Mouse (Mus musculus) T-helper 2 cell (primary cell): ENCODE data around the gene Rheb.
"Not testable (repeated sequence)": the region's sequence is repeated elsewhere in the genome, so short reads cannot be mapped to it uniquely, and the experiment has no call there.

ENCODE experiments used
- in situ Hi-C: fragments of 300-600 bp; cut with MboI, MseI; formaldehyde crosslinking; loops from one replicate; pipeline ENCODE4 v1.15.1; 2025; ENCODE audit warnings: high pct_unique_total_duplicates

Rheb gene

DNA sequence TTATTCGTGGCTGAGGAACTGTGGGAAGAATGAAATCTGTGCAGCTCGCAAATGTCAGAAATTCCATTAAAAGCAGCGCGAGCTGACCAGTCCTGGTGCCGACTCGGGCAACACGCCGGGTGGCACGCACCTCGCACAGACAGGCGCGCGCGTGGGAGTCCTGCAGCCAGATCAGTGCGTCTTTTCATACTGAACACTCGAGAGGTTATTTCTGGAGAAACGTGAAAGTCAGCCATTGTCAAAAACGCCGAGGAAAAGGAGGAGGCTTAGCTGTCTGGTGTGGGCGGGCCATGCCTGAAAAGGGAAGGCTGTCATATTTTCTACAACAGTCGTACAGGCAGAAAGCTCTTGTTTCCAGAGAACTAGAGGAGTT is 665 bp upstream of the Rheb start:
- in situ Hi-C loops, result loop anchor here (10.0 to 25.0 kb wide), 2 partner anchors 62 to 1406 kb away; partner anchors contain the start of gene Kmt2e

DNA sequence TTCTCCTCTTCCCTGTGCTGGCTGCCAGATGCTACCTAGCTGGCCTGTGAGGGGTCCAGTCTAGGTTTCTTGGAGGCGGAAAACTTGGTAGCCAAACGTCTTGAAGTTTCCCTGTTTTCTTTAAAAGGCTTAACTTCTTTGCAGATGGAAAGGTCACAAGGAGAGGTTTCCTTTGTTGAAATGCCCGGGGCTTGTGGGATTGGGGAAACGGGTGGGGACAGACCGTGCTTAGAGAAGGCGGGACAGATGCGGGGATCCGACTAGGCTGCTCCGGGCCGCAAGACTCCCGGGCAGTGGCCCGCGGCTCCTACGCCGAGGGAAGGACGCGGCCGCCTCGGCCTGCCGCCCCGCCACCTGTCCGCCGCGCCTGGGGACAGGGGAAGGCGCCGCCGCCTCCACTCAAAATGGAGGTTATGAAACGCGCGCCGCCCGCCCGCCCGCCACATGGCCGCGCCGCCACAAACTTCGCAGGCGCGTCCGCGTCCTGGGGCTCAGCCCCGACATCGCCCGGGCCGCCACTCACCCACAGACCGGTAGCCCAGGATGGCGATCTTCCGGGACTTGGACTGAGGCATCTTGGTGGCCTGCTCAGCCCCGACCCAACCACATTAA is 656 bp downstream of the Rheb start:
- in situ Hi-C loops, result loop anchor here (10.0 to 25.0 kb wide), 2 partner anchors 63 to 1404 kb away; partner anchors contain the start of gene Kmt2e

DNA sequence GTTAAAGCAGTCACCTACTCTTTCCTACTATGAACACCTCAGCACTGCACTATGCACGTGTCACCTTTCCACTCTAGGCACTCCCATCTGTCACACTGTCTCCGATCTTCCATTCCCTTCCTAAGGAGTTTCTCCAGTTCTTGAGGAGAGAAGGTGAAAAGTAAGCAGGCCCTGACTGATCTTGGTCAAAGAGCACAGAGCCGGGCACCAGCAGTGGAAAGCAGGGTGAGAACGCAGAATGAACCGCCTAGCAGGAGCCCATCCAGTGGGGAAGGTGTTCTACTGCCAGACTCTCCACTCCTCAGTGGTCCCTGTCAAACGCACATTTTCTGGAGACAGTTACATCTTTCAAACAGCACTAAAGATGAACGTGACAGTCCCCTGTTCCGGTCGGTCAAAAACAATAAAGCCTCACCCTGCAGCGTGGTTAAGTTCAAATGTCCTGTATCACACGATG is 1.4 kb downstream of the Rheb start:
- in situ Hi-C loops, result loop anchor here (10.0 to 25.0 kb wide), 2 partner anchors 64 to 1404 kb away; partner anchors contain the start of gene Kmt2e

DNA sequence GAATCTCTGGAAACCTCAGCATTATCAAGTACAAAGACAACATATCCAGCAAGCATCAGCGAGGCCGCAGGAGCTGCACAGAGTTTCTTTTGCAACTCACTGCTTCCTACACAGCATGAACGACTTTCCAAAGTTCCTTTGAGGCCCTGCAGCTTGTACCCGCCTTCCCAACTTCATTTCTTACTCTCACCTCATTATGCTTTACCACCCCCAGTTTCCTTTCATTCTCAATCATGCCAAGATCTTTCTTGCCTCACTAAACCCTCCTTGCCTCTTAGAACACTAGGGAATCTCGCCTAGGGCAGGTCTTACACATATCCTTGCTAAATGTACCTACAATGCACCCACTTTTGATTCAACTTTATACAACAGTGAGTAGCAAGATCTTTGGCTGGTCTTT is 7.9 kb downstream of the Rheb start:
- in situ Hi-C loops, result loop anchor here (10.0 to 25.0 kb wide), 2 partner anchors 690 to 1397 kb away; partner anchors contain the start of gene Kmt2e

DNA sequence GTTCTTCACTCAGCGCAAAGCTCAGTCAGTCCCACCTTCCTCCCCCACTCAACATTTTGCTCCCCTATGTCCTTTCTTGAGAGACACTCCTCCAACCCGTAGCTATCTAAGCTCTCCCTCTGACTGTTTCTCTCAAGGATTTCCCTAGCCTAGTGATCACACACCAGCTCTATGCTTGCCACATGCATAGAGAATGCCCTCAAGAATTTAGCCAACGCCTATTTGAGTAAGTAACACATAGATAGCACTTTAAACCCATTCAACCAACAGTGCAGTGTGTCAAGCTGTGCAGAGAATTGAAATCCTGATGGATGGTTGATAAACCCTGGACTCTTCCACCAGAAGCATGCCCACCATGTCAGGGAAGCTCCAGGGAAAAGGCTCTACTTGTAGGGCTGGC is 10.5 kb downstream of the Rheb start:
- in situ Hi-C loops, result loop anchor here (10.0 to 25.0 kb wide), 2 partner anchors 693 to 1395 kb away; partner anchors contain the start of gene Kmt2e

DNA sequence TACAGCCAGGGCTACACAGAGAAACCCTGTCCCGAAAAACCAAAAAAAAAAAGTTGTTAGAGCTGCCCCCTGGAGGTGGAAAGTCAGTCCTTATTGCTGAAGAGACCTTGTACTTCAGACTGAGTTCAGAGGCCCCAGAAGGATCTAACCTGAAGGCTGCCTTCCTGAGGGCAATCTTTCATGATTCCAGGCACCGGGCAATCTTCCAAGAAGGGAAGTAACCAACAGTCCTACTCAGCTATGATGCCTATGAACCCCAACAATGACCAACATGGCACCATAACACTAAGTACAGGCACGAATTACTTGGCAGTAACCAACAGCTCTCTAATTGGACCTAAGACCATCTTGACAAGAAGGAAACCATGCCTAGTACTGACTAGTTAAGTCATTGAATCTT is 14.0 kb downstream of the Rheb start:
- in situ Hi-C loops, result loop anchor here (5.0 to 25.0 kb wide), 2 partner anchors 141 to 1391 kb away; partner anchors contain the start of genes Kmt2e and Nub1

DNA sequence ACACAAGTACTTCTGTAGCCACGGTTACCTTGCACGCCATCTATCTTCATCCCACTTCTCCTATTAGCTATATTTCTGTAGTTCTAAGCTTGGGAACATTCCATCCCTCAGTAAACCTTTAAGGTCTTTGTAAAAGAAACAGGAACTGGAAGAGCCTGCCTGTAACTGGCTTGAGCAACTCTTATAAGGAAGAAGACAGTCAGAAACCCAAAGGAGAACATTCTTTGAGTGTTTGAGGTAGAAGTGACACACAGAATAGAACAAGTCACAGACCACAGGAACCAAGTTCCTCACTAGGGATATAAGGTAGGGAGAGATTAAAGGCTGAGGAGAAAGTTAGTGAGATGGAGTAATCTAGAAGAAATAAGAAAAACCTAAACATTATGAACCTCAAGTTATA is 15.3 kb downstream of the Rheb start:
- in situ Hi-C loops, result loop anchor here (5.0 to 25.0 kb wide), 2 partner anchors 140 to 1390 kb away; partner anchors contain the start of genes Kmt2e and Nub1

DNA sequence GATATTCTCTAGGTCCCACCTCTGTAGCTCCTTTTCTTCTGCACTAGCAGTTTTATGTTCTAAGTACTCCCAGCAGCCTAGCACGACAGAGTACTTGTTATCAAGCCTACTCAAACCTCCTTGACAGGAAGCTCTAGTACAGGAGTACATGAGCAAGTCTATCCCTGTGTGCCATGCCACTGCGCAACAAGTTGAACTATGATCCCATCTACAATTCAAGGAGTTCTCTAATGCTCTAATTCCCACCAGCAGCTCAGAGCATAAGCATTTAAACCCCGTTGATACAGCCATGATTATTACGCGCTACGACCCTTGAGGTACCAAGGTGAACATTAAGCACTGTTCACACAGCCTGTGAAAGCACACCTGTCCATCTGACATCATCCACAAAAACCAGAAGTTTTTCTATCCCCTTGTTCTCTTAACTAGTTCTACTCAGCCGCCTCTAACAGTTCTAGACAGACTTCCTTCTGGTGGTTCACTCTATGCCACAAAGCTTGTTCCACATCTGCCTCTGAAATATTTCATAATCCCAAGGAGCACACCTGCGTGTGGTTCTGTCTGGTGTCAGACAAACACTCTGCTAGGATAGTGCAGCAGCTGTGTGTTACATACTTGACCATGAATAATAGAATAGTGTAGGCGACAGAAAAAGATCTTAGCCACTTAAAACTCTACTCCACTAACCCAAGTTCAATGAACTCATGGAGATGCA is 16.2 kb downstream of the Rheb start:
- in situ Hi-C loops, result loop anchor here (5.0 to 25.0 kb wide), 2 partner anchors 139 to 1389 kb away; partner anchors contain the start of genes Kmt2e and Nub1

DNA sequence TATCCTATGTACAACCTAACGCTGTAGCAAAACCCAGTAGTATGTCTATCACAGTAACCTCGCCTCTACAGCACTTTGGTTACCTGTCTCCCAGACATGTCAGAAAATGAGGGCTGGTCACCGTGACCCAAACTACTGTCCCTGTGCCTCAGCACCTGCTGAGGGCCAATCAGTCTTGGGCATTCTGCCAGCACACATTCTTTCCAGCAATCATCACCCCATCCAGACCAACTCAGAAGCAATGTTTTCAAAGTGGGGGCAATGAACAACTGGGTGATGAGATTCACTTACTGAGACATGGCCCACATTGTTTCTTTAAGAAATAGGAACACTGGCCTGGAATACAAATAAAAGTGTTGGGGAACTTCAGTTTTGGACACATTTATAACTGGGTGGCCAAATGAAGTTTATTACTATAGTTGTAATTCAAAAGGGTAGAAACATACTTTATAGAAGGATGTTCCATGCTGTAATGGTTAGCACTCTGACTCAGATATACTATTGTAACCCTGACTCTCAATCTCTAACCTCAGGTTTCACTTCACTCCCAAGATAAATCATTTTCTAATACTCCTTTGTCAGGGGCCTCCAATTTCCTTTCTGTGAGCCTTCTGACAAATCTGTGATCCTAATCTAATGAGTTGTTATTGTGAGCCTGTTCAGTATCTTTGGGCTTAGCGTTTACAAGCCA is 16.9 kb downstream of the Rheb start:
- in situ Hi-C loops, result loop anchor here (5.0 to 25.0 kb wide), 2 partner anchors 138 to 1388 kb away; partner anchors contain the start of genes Kmt2e and Nub1

DNA sequence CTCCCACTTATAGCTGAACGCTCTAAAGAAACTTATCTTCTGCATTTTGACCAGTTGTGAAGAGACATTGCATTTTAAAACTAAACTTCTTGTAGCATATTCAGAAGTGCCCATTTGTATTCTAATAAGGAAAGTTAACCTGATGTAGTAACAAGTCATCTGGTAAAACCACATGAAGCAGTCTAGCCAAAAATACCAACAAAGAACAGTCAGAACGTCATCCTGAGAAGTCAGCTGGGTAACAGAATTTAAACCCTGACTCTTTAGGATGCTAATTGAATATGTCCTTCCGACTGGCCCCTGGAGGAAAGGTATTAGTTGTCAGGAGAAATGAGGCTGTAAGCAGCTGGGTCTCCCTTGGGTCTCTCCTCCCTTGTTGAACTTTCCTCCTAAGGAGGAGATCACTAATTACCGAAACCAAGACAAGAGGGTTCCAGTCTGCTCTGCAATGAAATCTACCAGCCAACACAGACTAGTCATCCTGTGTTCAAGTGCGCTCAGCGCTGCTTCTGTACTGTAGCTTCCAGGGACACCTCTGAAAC is 18.5 kb downstream of the Rheb start:
- in situ Hi-C loops, result no loop called here

DNA sequence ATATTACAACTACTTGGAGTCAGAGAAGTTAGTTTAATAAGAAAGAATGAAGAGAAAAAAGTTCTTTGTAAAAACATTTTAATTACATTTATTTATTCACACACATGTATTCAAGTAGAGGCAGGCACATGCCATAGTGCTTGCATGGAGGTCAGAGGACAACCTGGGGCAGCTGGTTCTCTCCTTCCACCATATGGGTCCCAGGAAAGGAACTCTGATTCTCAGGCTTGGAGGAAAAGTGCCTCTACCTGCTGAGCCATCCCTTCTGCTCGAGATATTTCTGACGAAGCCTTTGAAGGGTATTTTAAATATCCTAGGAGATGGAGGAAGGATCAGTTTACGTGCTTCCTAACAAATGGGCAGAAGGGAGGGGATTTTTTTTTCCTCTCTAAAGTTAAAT is 19.6 kb downstream of the Rheb start:
- in situ Hi-C loops, result no loop called here

DNA sequence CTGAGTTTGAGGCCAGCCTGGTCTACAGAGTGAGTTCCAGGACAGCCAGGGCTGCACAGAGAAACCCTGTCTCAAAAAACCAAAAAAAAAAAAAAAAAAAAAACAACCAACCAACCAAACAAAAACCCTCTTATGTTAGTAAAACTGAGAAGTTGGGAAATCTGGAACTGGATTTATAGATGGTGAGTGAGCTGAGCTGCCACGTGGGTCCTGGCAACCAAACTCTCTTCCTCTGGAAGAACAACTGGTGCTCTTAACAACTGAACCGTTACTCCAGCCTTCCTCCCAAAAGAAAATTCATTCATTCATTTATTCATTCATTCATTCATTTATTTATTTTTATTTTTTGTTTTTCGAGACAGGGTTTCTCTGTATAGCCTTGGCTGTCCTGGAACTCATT is 20.2 kb downstream of the Rheb start:
- in situ Hi-C loops, result not testable (repeated sequence)

DNA sequence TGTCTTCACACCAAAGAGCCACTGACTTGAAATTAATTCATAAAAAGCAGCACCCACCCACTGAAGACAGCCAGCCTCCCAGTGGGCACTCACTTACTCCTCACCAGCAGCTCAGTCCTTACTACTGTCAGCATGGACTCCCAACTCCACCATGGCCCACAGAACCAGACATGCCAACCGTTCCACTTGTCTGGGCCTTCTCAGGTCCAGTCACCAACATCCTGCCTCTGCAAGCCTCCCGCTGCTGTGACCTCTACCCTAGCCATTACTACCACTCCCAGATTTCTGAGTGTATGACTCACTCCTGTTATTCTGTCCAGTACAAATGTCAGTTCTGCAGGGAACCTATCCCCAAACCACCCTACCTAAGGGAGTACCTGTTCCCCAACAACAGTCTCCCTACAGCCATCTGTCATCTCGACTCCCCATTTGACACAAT is 21.0 kb downstream of the Rheb start:
- in situ Hi-C loops, result no loop called here

DNA sequence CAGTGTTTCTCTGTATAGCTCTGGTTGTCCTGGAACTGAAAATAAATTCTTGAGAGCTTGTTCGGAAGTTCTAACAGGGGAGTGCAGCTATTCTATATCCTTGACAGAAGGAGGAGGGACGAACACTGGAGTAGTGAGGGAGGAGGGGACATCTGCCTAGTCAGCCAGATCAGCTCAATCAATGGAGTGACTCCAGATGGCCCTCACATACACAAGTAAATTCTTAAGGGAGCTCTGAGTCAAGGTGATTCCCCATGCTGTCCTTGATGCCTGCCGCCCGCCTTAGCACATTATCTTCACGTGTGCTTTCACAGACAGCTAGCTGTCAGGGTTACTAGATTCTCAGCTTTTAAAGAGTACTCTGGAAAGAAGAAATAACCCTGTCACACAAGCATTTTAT is 21.8 kb downstream of the Rheb start:
- in situ Hi-C loops, result no loop called here

DNA sequence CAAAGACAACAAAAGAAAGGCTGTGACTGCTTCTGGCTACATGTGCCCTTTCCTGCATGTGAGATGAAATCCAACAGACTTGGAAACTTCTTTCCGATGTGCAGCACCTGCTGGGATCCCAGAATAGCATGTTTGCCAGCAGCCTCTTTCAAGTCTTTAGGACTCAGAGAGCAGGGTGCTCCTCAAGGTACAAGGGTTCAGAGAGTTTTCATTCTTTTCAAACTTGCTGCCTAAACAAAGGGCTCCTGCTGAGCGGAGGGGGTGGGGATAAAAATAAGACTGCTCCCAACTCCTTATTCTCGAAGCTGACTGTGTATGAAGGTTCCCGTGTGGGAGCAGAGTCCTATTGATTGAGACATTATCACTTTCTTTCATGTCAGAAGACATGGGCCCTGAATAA is 25.2 kb downstream of the Rheb start:
- in situ Hi-C loops, result loop anchor here (10.0 kb wide), 1 partner anchor 152 kb away; no protein-coding TSS in a partner anchor

DNA sequence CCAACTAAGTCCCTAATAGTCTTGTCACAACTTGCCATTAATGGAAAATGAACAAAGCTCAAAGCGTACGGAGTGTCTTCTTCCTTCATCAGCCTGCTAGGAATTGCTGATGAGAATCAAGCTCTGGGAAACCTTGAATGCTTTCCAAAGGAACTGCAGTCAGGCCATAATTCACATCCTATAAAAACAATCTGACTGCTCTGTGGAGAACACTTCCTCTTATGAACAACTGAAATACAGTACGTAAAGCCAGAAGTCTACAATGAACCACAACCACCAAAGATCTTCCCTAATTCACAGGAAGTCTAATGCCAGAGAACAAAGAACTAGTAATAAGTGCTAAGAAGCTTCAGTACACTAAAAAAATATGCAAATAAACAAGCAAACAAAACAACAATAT is 28.5 kb downstream of the Rheb start:
- in situ Hi-C loops, result loop anchor here (10.0 kb wide), 1 partner anchor 149 kb away; no protein-coding TSS in a partner anchor

DNA sequence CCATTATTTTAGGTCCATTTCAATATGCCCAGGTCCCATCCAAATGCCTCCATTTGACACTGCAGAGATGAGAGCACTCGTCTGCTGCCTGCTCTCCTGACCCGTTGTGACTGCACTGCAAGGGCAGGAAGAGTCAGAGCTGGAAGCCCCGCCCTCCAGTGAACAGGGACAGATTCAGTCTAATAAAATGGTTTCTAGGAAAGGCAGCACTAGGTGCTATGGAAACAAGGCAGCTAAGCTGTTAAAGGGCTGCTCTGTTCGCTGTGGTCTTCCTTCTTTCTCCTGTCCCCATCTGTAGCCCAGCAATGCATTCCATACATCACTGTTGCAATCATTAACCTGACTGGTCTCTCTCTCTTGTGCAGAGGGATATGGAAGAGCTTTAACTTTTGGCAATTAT is 29.4 kb downstream of the Rheb start:
- in situ Hi-C loops, result loop anchor here (10.0 kb wide), 1 partner anchor 148 kb away; no protein-coding TSS in a partner anchor

DNA sequence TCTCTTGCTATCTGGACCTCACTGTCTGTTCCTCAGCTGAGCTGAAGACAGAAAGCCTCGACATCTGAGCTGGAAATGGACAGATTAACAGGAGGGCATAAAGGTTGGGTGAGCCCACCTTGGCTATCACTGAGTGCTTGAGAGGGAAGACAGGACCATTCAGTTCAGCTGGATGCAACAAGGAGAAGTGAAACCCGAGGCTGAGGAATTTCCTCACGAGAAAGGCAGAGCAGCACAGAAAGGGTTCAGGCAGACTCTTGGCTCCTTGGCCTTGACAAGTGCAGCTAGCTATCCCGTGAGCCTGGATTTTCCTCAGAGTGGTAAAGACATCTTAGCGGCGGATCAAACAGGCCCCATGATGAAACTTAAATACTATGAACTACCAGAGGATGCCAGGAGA is 37.2 kb downstream of the Rheb start:
- in situ Hi-C loops, result no loop called here

DNA sequence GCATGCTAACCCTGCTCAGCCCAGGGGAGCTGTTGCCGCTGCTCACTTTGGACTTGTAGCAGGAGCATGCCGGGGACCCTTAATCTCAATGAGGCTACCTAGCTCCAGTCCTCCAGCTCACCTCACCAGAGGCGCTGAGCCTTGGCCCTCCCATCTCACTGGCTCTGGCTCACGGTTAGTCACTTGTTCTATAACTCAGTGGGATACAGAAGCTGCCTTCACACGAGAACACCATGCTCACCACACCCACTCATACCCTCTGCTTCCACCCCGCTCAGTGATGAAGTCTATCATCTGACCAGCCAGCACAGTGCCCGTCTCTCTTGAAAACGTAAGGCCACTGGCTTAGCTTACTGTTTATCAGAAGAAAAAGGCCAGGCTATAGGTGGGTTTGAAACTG is 37.8 kb downstream of the Rheb start:
- in situ Hi-C loops, result no loop called here

DNA sequence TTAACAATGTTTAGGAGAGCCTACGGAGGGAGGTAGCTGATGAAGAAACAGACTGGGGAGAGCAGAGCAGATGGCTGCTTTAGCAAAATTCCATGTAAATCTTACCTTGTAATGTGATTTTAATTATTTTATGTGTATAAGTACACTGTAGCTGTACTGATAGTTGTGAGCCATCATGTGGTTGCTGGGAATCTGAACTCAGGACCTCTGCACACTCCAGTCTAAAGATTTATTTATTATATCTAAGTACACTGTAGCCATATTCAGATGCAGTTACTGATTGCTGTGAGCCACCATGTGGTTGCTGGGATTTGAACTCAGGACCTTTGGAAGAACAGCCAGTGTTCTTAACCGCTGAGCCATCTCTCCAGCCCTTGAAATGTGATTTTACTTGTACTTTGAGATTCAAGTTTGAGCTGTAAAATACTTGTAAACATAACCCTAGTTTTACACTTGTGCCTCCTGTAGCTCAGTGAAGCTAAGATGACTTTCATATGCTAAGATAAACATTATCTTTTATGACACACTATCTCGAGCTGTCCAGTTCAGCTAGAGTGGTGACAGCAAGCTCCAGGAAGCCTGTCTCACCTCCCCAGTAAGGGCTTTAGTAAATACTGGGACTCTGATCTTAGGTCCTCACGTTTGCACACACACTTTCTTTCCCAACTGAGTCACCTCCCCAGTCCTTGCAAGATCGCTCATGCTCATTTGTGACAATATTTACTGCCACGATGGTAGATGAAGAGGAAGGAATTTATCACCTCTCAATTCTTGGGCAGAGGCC is 40.4 kb downstream of the Rheb start:
- in situ Hi-C loops, result no loop called here

DNA sequence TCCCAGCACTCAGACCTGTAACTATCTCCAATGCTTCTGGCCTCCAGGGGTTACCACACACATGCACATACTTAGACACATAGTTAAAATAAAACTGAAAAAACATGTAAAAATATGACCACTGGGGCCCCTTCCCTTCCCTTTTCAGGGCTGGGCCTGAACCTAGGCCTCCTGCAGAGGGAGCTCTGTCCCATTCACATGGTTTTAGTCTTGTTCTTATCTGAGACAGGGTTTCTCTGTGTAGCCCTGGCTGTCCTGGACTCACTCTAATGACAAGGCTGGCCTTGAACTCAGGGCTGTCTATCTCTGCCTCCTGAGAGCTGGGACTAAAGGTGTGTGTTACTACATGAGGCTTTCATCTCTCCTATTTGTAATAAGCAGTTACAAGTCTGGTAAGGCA is 42.0 kb downstream of the Rheb start:
- in situ Hi-C loops, result no loop called here
